Mouse (Mus musculus) G1E-ER4 (cell line): ENCODE results near the gene Zfp579. TPM values are rescaled to one million over a fixed set of nuclear protein-coding genes. Genes with fewer than 3 reads are reported as not detected.

Experiments used
- GATA1 ChIP-seq: IDR thresholded peaks from one replicate; pipeline ENCODE4 v1.8.0; 2012; ENCODE audit warnings: low read length, inconsistent platforms
- polyA plus RNA-seq: library from polyadenylated mRNA; stranded (reverse); fragments of >175 nt; gene quantifications from 2 replicates; pipeline ENCODE4 v1.2.3, GENCODE M21; 2012

The Zfp579 gene
- polyA plus RNA-seq, 1 experiment: 0.05 TPM

DNA sequence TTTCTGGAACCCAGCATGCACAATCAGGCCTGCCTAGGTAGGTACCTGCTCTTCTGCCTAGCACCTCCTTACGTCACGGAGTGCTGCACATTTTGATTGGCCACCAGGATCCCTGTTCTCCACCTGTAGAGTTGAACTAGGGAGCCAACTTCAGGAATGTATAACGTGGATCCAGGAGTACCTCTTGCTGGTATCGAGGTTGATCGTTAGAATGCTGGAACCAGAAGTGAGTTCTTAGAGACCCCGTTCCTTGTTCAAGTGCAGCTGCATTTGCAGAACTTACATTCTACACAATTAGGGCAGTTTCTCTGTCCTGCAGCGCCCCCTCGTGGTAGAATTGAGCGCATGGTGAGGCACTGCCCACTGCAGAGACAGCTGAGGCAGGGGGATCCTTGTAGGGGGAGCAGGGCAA, 55.9 kb downstream of the Zfp579 start:
- no peak for TF ChIP-seq GATA1

DNA sequence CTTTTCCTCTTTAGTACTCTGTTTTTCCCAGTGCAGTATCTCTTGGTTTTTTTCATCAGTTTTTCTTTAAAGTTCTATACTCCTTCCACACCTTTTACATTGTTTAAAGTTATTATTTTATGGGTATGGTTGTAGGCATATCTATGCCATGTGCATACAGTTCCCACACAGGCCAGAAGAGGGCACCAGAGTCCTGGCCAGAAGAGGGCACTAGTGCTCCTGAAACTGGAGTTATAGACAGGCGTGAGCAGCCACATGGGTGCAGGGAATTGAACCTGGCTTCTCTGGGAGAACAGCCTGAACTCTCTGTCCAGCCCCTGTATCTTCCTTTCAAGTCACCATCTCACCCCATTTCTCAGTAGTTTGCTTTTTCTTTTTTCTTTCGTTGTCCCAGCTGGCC, 57.5 kb downstream of the Zfp579 start:
- TF ChIP-seq GATA1: no peak

DNA sequence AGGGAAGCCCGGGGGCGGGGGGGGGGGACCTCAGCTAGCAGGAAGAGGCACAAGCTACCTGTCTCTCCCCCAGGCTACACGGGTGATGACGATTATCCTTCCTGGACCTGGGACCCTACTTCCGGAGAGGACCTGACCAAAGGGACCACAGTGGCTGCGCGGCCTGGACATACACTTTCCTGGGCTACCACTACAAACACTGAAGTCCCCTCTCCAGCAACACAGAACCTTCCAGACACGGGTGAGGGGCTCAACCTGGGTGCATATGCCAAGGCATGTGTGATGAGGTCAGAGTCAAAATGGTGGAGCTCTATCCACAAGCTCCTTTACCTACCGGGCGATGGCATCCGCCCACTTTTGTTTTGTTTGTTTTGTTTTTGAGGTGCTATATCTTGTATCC, 58.6 kb downstream of the Zfp579 start:
- no peak for TF ChIP-seq GATA1

DNA sequence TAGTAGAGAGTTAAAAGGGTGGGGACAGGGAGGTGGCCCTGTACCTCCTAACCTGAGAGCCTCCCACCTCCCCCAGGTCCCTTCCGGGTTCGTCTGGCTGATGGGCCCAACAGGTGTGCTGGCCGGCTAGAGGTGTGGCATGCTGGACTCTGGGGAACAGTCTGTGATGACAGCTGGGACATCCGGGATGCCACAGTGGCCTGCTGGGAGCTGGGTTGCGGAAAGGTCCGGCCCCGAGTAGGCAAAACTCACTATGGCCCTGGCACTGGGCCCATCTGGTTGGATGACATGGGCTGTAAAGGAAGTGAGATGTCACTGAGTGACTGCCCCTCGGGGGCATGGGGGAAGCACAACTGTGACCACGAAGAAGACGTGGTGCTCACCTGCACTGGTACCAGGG, 59.1 kb downstream of the Zfp579 start:
- no peak for TF ChIP-seq GATA1

DNA sequence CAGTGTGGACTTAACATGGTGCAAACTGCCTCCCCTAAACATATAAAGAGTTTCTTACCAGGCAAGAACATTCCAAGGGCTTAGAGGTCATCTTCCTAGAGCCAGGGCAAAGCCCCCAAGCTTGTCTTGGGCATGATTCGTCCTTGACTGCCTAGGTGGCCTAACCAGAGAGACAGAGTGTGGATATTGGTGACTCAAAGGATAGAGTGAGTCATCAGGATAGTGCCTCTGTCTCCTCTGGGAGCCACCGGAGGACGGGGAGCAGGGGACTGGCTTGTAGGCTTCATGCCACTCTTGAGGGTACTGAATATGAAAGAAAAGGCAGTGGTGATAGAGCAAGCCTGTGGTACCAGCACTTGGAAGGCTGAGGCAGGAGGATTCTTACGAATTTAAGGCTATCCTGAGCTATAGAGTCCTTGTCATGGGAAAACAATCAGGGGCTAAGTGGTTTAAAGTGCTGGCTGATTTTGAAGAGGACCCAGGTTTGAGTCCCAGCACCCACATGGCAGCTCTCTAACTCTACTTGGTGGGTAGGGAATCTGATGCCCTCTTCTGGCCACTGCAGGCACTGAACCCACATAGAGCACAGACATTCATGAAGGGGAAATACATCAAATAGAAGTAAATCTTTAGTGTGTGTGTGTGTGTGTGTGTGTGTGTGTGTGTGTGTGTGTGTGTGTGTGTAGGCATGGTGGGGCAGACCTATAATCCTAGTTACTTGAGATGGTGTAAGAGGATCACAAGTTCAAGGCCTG, 61.6 kb downstream of the Zfp579 start:
- TF ChIP-seq GATA1: no peak

Other genes with a start within 250 kb of the Zfp579 start
- gene Cox6b2, start 243.1 kb downstream of the Zfp579 start, polyA plus RNA-seq: 125 and 159 TPM in 2 replicates
- not detected in 2 replicates for gene Fam71e2, start 224.9 kb downstream of the Zfp579 start, polyA plus RNA-seq
- gene Il11, start 213.3 kb downstream of the Zfp579 start, polyA plus RNA-seq: 0.51 and 0.60 TPM in 2 replicates
- gene Tmem190, start 213.2 kb downstream of the Zfp579 start, polyA plus RNA-seq: 0.12 TPM in 1 of 2 replicates, not detected in the other
- 128 and 187 TPM in 2 replicates for gene Tmem238, start 206.5 kb downstream of the Zfp579 start, polyA plus RNA-seq
- gene Rpl28, start 203.3 kb downstream of the Zfp579 start, polyA plus RNA-seq: 12,006 and 12,218 TPM in 2 replicates
- gene Ube2s, start 183.6 kb downstream of the Zfp579 start, polyA plus RNA-seq: 434 and 528 TPM in 2 replicates
- gene Shisa7, start 151.5 kb downstream of the Zfp579 start, polyA plus RNA-seq: not detected in 2 replicates
- 11.3 and 13.0 TPM in 2 replicates for gene Isoc2b, start 125.9 kb downstream of the Zfp579 start, polyA plus RNA-seq
- gene Isoc2a, start 119.0 kb downstream of the Zfp579 start, polyA plus RNA-seq: 10.8 and 31.1 TPM in 2 replicates
- not detected in 2 replicates for gene Gm36210, start 89.6 kb downstream of the Zfp579 start, polyA plus RNA-seq
- 57.2 and 60.0 TPM in 2 replicates for gene Zfp628, start 80.9 kb downstream of the Zfp579 start, polyA plus RNA-seq
- gene Nat14, start 74.1 kb downstream of the Zfp579 start, polyA plus RNA-seq: 1.8 TPM in 2 replicates
- gene Ssc5d, start 70.4 kb downstream of the Zfp579 start, polyA plus RNA-seq: 0.05 TPM in 2 replicates
- not detected in 2 replicates for gene Sbk2, start 31.8 kb downstream of the Zfp579 start, polyA plus RNA-seq
- gene Sbk3, start 25.0 kb downstream of the Zfp579 start, polyA plus RNA-seq: not detected in 2 replicates
- 56.5 and 78.4 TPM in 2 replicates for gene Zfp524, start 18.3 kb upstream of the Zfp579 start, polyA plus RNA-seq
- 91.3 and 107 TPM in 2 replicates for gene Fiz1, start 18.5 kb upstream of the Zfp579 start, polyA plus RNA-seq
- 15.3 TPM in 1 of 2 replicates, not detected in the other for gene Gm44973, start 19.3 kb upstream of the Zfp579 start, polyA plus RNA-seq
- gene Zfp865, start 24.2 kb upstream of the Zfp579 start, polyA plus RNA-seq: 146 and 194 TPM in 2 replicates
- gene Ccdc106, start 24.4 kb upstream of the Zfp579 start, polyA plus RNA-seq: 0.64 and 0.82 TPM in 2 replicates
- not detected in 2 replicates for gene 4632433K11Rik, start 38.0 kb upstream of the Zfp579 start, polyA plus RNA-seq
- gene Zfp784, start 42.3 kb upstream of the Zfp579 start, polyA plus RNA-seq: 2.9 and 3.1 TPM in 2 replicates
- 0.73 and 0.90 TPM in 2 replicates for gene Zfp580, start 55.4 kb upstream of the Zfp579 start, polyA plus RNA-seq
- gene U2af2, start 66.0 kb upstream of the Zfp579 start, polyA plus RNA-seq: 496 and 534 TPM in 2 replicates
- gene Epn1, start 84.1 kb upstream of the Zfp579 start, polyA plus RNA-seq: 1,467 and 1,596 TPM in 2 replicates
- gene Rfpl4, start 120.8 kb upstream of the Zfp579 start, polyA plus RNA-seq: not detected in 2 replicates
- 0.44 and 0.48 TPM in 2 replicates for gene Rasl2-9, start 129.8 kb upstream of the Zfp579 start, polyA plus RNA-seq
- gene Vmn1r55, start 153.5 kb upstream of the Zfp579 start, polyA plus RNA-seq: not detected in 2 replicates
- not detected in 2 replicates for gene Vmn1r56, start 200.6 kb upstream of the Zfp579 start, polyA plus RNA-seq
- gene Vmn1r57, start 222.3 kb upstream of the Zfp579 start, polyA plus RNA-seq: not detected in 2 replicates